Mouse (Mus musculus): ENCODE data around the gene Bdh1. TPM values are rescaled to one million over a fixed set of nuclear protein-coding genes. Genes with fewer than 3 reads are reported as not detected.
A peak's percentile ranks its signal among the peaks of the same experiment; 100 is the strongest.

The Bdh1 gene
- polyA plus RNA-seq, 1 experiment, result 197 TPM

- Histone ChIP-seq H3K36me3 (ENCODE audit: control insufficient read depth, insufficient read depth, low read length) (no peaks in the 10 kb centered on the region), H3K27me3 (replicated peaks; ENCODE audit: control insufficient read depth, insufficient read depth, low read length) (no peaks in the 10 kb centered on the region; the same call in 1 of the 2 replicates), H3K4me3 (ENCODE audit: insufficient read depth, low read depth, low read length) (no peak overlapping the region), H3K27ac (ENCODE audit: insufficient read depth, low read depth, low read length) (no peak overlapping the region), H3K4me1 (ENCODE audit: control insufficient read depth, insufficient read depth, low read length) (no peaks in the 10 kb centered on the region)
- no peak for DNase-seq
- 48% methylated on average over 7 of the region's 7 CpGs for WGBS
- no peak for TF ChIP-seq CTCF (conservative IDR thresholded peaks at IDR 0.05; ENCODE audit: insufficient read depth, insufficient read length, low read depth, low read length)
- no peak for TF ChIP-seq POLR2A (IDR thresholded peaks at IDR 0.05; ENCODE audit: low read depth, low read length)
Measured at GRCm38 (mm10) chr16:31476872-31477603, 55.0 kb downstream of the Bdh1 start.

DNA sequence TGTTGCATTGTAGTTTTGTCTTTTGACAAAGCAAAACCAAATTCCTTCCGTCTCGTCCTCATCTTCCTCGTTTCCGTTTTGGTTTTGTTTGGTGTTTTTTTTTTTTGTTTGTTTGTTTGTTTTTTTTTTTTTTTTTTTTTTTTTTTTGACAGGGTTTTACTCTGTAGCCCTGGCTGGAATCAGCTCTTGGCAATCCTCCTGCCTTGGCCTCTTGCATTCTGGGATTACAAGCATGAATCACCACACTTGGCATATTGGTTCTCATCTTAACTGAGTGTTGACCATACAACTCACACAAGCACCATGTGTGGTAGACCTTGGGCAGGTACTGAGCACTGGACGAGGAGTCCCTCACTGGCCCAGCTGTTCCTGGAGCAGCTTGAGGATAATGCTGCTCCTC lies 63.3 kb downstream of the Bdh1 start:
- Histone ChIP-seq H3K4me1 (ENCODE audit: control insufficient read depth, insufficient read depth, low read length) (no peaks in the 10 kb centered on the region), H3K27me3 (replicated peaks; ENCODE audit: control insufficient read depth, insufficient read depth, low read length) (no peaks in the 10 kb centered on the region), H3K27ac (ENCODE audit: insufficient read depth, low read depth, low read length) (no peak overlapping the region), H3K4me3 (ENCODE audit: insufficient read depth, low read depth, low read length) (no peak overlapping the region), H3K36me3 (ENCODE audit: control insufficient read depth, insufficient read depth, low read length) (no peaks in the 10 kb centered on the region)
- TF ChIP-seq CTCF (conservative IDR thresholded peaks at IDR 0.05; ENCODE audit: insufficient read depth, insufficient read length, low read depth, low read length), result no peak
- TF ChIP-seq POLR2A (IDR thresholded peaks at IDR 0.05; ENCODE audit: low read depth, low read length), result no peak
- no peak for DNase-seq
- 96% methylated on average over 5 of the region's 5 CpGs for WGBS

GRCm38 (mm10) chr16:31487266-31487665 lies 65.2 kb downstream of the Bdh1 start:
- Histone ChIP-seq H3K4me1 (ENCODE audit: control insufficient read depth, insufficient read depth, low read length) (no peaks in the 10 kb centered on the region), H3K27ac (ENCODE audit: insufficient read depth, low read depth, low read length) (no peak overlapping the region), H3K36me3 (ENCODE audit: control insufficient read depth, insufficient read depth, low read length) (no peaks in the 10 kb centered on the region), H3K4me3 (ENCODE audit: insufficient read depth, low read depth, low read length) (no peak overlapping the region), H3K27me3 (replicated peaks; ENCODE audit: control insufficient read depth, insufficient read depth, low read length) (no peaks in the 10 kb centered on the region)
- WGBS, result 94% methylated on average over 3 of the region's 3 CpGs
- TF ChIP-seq POLR2A (IDR thresholded peaks at IDR 0.05; ENCODE audit: low read depth, low read length) (no peak), CTCF (conservative IDR thresholded peaks at IDR 0.05; ENCODE audit: insufficient read depth, insufficient read length, low read depth, low read length) (no peak)
- no peak for DNase-seq

GRCm38 (mm10) chr16:31489096-31489495 lies 67.0 kb downstream of the Bdh1 start:
- Histone ChIP-seq H3K27ac (ENCODE audit: insufficient read depth, low read depth, low read length) (no peak overlapping the region), H3K27me3 (replicated peaks; ENCODE audit: control insufficient read depth, insufficient read depth, low read length) (no peaks in the 10 kb centered on the region), H3K36me3 (ENCODE audit: control insufficient read depth, insufficient read depth, low read length) (no peaks in the 10 kb centered on the region), H3K4me1 (ENCODE audit: control insufficient read depth, insufficient read depth, low read length) (0 out of 2 replicates have a peak, but pooled peaks cover 2% of the 10 kb centered on the region), H3K4me3 (ENCODE audit: insufficient read depth, low read depth, low read length) (no peak overlapping the region)
- WGBS, result 63% methylated on average over 3 of the region's 3 CpGs
- TF ChIP-seq CTCF (conservative IDR thresholded peaks at IDR 0.05; ENCODE audit: insufficient read depth, insufficient read length, low read depth, low read length) (no peak; the same call in 1 of the 2 replicates), POLR2A (IDR thresholded peaks at IDR 0.05; ENCODE audit: low read depth, low read length) (no peak)
- no peak for DNase-seq

GRCm38 (mm10) chr16:31490967-31491366 lies 68.9 kb downstream of the Bdh1 start:
- H3K4me1 ChIP-seq (ENCODE audit: control insufficient read depth, insufficient read depth, low read length), result 0 out of 2 replicates have a peak, but pooled peaks cover 2% of the 10 kb centered on the region
- TF ChIP-seq CTCF (conservative IDR thresholded peaks at IDR 0.05; ENCODE audit: insufficient read depth, insufficient read length, low read depth, low read length) (no peak), POLR2A (IDR thresholded peaks at IDR 0.05; ENCODE audit: low read depth, low read length) (no peak)
- no peaks in the 10 kb centered on the region for H3K27me3 ChIP-seq (replicated peaks; ENCODE audit: control insufficient read depth, insufficient read depth, low read length)
- no peaks in the 10 kb centered on the region for H3K36me3 ChIP-seq (ENCODE audit: control insufficient read depth, insufficient read depth, low read length)
- no peak for DNase-seq
- WGBS, result 98% methylated on average over 7 of the region's 7 CpGs
- H3K4me3 ChIP-seq (ENCODE audit: insufficient read depth, low read depth, low read length), result no peak overlapping the region
- H3K27ac ChIP-seq (ENCODE audit: insufficient read depth, low read depth, low read length), result no peak overlapping the region

- DNase-seq, result peak; percentile 2
- Histone ChIP-seq H3K27ac (ENCODE audit: insufficient read depth, low read depth, low read length) (no peak overlapping the region), H3K4me3 (ENCODE audit: insufficient read depth, low read depth, low read length) (no peak overlapping the region), H3K36me3 (ENCODE audit: control insufficient read depth, insufficient read depth, low read length) (no peaks in the 10 kb centered on the region), H3K4me1 (ENCODE audit: control insufficient read depth, insufficient read depth, low read length) (0 out of 2 replicates have a peak, but pooled peaks cover 2% of the 10 kb centered on the region), H3K27me3 (replicated peaks; ENCODE audit: control insufficient read depth, insufficient read depth, low read length) (no peaks in the 10 kb centered on the region)
- TF ChIP-seq CTCF (conservative IDR thresholded peaks at IDR 0.05; ENCODE audit: insufficient read depth, insufficient read length, low read depth, low read length) (no peak), POLR2A (IDR thresholded peaks at IDR 0.05; ENCODE audit: low read depth, low read length) (no peak)
- 61% methylated on average over 12 of the region's 12 CpGs for WGBS
Measured at GRCm38 (mm10) chr16:31492921-31493549, 71.0 kb downstream of the Bdh1 start.

- Histone ChIP-seq H3K4me3 (ENCODE audit: insufficient read depth, low read depth, low read length) (no peak overlapping the region), H3K27ac (ENCODE audit: insufficient read depth, low read depth, low read length) (no peak overlapping the region), H3K36me3 (ENCODE audit: control insufficient read depth, insufficient read depth, low read length) (no peaks in the 10 kb centered on the region), H3K4me1 (ENCODE audit: control insufficient read depth, insufficient read depth, low read length) (0 out of 2 replicates have a peak, but pooled peaks cover 2% of the 10 kb centered on the region), H3K27me3 (replicated peaks; ENCODE audit: control insufficient read depth, insufficient read depth, low read length) (no peaks in the 10 kb centered on the region)
- TF ChIP-seq POLR2A (IDR thresholded peaks at IDR 0.05; ENCODE audit: low read depth, low read length) (no peak), CTCF (conservative IDR thresholded peaks at IDR 0.05; ENCODE audit: insufficient read depth, insufficient read length, low read depth, low read length) (no peak)
- whole genome bisulfite sequencing, result 66% methylated on average over 6 of the region's 6 CpGs
- DNase-seq, result no peak
Measured at GRCm38 (mm10) chr16:31493550-31493965, 71.5 kb downstream of the Bdh1 start.

Measured in kidney, adult 2 months (tissue).